Mouse (Mus musculus) liver, adult 2 months (tissue): ENCODE measurements at regions not wholly inside any gene's neighbourhood (a gene's known extent, or its start where the extent isn't known, plus 50 kb on each side); places are given as distances from the start of the nearest gene placed in this dataset.
"Not testable (repeated sequence)": the region's sequence is repeated elsewhere in the genome, so short reads cannot be mapped to it uniquely, and the experiment has no call there.

Experiments used
- CTCF ChIP-seq: fragments of 200-500 bp; IDR thresholded peaks from 2 replicates; pipeline ENCODE4 v1.5.1; 2011; ENCODE audit warnings: low read depth, low read length, control low read depth
- POLR2A ChIP-seq: fragments of 200-500 bp; IDR thresholded peaks from 2 replicates; pipeline ENCODE4 v1.6.1; 2011; ENCODE audit warnings: low read length, control low read depth; ENCODE audit not compliant: insufficient read depth; ENCODE audit errors: extremely low read depth

DNA sequence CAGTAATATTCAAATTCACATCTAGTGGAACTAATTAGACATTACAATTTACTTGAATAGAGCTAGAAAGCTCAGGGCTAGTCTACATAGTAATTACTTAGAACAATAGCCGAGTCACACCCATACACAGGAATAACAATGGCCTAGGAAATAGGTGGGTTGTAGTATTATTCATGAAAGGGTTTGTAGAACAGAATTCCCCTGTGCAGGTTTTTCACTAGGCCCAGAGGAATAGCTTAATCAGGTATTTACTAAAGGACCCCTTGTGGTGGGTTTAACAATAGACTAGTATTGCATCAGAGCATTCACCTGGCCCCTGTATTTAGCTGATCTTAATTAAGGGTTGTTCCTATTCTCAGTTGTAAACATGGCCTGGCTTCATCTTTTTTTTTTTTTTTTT, 297.9 kb downstream of the Lrrc3b start:
- not testable (repeated sequence) for TF ChIP-seq CTCF, POLR2A
